33 mouse cellular contexts compared by ENCODE assay signal in the genomic region with DNA sequence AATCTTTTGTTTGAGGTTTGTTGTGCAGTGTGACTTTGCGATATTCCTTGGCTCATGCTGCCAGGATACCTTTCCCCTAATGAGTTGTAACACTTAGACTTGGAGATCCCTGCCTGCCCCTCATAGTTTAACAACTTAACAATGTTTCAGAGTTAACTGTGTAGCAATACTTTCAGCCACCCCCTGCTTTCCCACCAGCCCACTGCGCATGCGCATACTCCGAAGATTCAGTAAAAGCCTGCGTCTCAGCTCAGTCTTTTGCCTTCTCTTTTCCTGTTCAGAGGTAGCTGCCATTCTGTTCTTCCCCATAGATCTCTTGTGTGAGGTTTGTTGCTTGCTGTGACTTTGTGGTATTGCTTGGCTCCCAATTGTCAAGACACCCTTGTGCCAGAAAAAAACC. TPM values are rescaled to one million over a fixed set of nuclear protein-coding genes. Genes with fewer than 3 reads are reported as not detected.
"Had no signal": no experiment of that assay in that cellular context is flagged by ENCODE, and none has a peak within 500 bp of the region (broad histone marks: within the 10 kb centered on the region; RNA-seq: fewer than 3 reads in every experiment).

No protein-coding gene starts in this region.

- H3K36me3 ChIP-seq: heart, embryonic 10.5 days; heart, embryonic 12.5 days; heart, embryonic 13.5 days; heart, embryonic 15.5 days; hindbrain, embryonic 10.5 days; hindbrain, embryonic 12.5 days; hindbrain, embryonic 13.5 days; hindbrain, embryonic 15.5 days; intestine, embryonic 15.5 days had no signal

- H3K9me3 ChIP-seq: heart, embryonic 10.5 days; heart, embryonic 12.5 days; heart, embryonic 13.5 days; heart, embryonic 15.5 days; hindbrain, embryonic 10.5 days; hindbrain, embryonic 12.5 days; hindbrain, embryonic 13.5 days; hindbrain, embryonic 15.5 days; intestine, embryonic 15.5 days had no signal

- ATAC-seq: hindbrain, embryonic 16.5 days; hindbrain, postnatal 0 days; inflammation-experienced regulatory T-cells, adult 6 months; intestine, embryonic 15.5 days; intestine, embryonic 16.5 days; intestine, postnatal 0 days had no signal

- H3K27ac ChIP-seq: heart, adult 2 months; heart, embryonic 10.5 days; heart, embryonic 13.5 days; heart, embryonic 15.5 days; hindbrain, embryonic 10.5 days; hindbrain, embryonic 12.5 days; hindbrain, embryonic 13.5 days; hindbrain, embryonic 14.5 days; hindbrain, embryonic 15.5 days; hindbrain, postnatal 0 days; intestine, embryonic 15.5 days; kidney, postnatal 0 days; layer of hippocampus, adult 2 months had no signal

- H3K4me3 ChIP-seq: heart, adult 2 months; heart, embryonic 10.5 days; heart, embryonic 12.5 days; heart, embryonic 13.5 days; heart, embryonic 15.5 days; hindbrain, embryonic 10.5 days; hindbrain, embryonic 12.5 days; hindbrain, embryonic 13.5 days; hindbrain, embryonic 15.5 days; intestine, embryonic 15.5 days; layer of hippocampus, adult 2 months had no signal

- DNase-seq: heart, adult 2 months; heart, postnatal 10 days; heart, postnatal 14 days; heart, postnatal 36 days; heart, postnatal 4 days; kidney, adult 11 months; kidney, adult 18-20 months; kidney, adult 2 months; kidney, adult 8-10 months; kidney, adult 9 months; kidney, postnatal 10 days; kidney, postnatal 14 days; kidney, postnatal 36 days; layer of hippocampus, adult 9-11 months; layer of hippocampus, postnatal 36 days had no signal

- H3K9ac ChIP-seq: heart, embryonic 12.5 days; heart, embryonic 13.5 days; heart, embryonic 15.5 days; hindbrain, embryonic 12.5 days; hindbrain, embryonic 13.5 days; hindbrain, embryonic 14.5 days; hindbrain, embryonic 15.5 days; intestine, embryonic 15.5 days had no signal

- H3K4me2 ChIP-seq: heart, embryonic 11.5 days; heart, embryonic 12.5 days; heart, embryonic 13.5 days; heart, embryonic 15.5 days; hindbrain, embryonic 12.5 days; hindbrain, embryonic 13.5 days; hindbrain, embryonic 14.5 days; hindbrain, embryonic 15.5 days; intestine, embryonic 15.5 days had no signal

- H3K27me3 ChIP-seq: heart, embryonic 12.5 days; heart, embryonic 13.5 days; heart, embryonic 15.5 days; hindbrain, embryonic 12.5 days; hindbrain, embryonic 15.5 days; intestine, embryonic 15.5 days had no signal

- H3K4me1 ChIP-seq: heart, embryonic 10.5 days; heart, embryonic 15.5 days had no signal

RNA-seq across cellular contexts. Expression of a gene that starts 4.6 kb away (rescaled TPM):
- polyA plus RNA-seq: inflammation-experienced regulatory T-cells, adult 6 months had no signal
